Comparison of ENCODE assay signal across 14 mouse cellular contexts in the genomic region with DNA sequence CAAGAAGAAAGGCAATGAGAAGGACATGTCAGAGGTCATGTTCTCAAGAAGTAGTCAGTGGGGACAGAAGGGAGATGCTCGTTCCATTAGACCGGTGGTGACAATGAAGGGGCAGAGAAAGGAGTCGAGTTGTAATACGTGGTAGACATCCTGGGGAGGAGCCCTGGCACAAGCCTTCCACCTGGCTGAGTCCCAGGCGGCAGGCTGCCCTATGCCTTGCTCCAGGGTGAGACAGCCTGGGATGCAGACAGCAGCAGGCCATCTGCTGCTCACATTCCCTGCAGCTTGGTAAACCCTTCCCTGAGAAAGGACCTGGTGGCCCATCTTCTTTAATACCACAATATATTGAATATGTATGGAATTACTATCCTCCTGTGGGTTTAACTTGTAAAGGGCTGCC. TPM values are rescaled to one million over a fixed set of nuclear protein-coding genes. Genes with fewer than 3 reads are reported as not detected.
DNase-seq lines count a peak whose midpoint lies in the region; ATAC-seq and TF ChIP-seq lines count a peak whose summit lies in the region.
"Had no signal": no experiment of that assay in that cellular context is flagged by ENCODE, and none has a peak within 500 bp of the region (broad histone marks: within the 10 kb centered on the region; RNA-seq: fewer than 3 reads in every experiment).

No protein-coding gene starts in this region.

- H3K9ac ChIP-seq in forebrain, embryonic 14.5 days (ENCODE audit: low read length), result no peak overlapping the region
- H3K9ac ChIP-seq in forebrain, embryonic 12.5 days, result no peak overlapping the region
- H3K9ac ChIP-seq: embryonic facial prominence, embryonic 12.5 days; limb, embryonic 15.5 days had no signal

- no peak for TF ChIP-seq CTCF in brain, embryonic 14.5 days (IDR thresholded peaks at IDR 0.05; ENCODE audit: borderline replicate concordance, extremely low read depth, insufficient read depth, insufficient read length)

- no peaks in the 10 kb centered on the region for H3K36me3 ChIP-seq in forebrain, embryonic 14.5 days (ENCODE audit: control insufficient read depth, insufficient read depth, low read length)
- no peaks in the 10 kb centered on the region for H3K36me3 ChIP-seq in forebrain, embryonic 12.5 days (replicated peaks)
- H3K36me3 ChIP-seq: embryonic facial prominence, embryonic 12.5 days; limb, embryonic 15.5 days had no signal

- no peaks in the 10 kb centered on the region for H3K27me3 ChIP-seq in forebrain, embryonic 14.5 days (replicated peaks; ENCODE audit: control insufficient read depth, insufficient read depth, low read length)
- H3K27me3 ChIP-seq in forebrain, embryonic 12.5 days, result no peaks in the 10 kb centered on the region
- H3K27me3 ChIP-seq: embryonic facial prominence, embryonic 12.5 days; limb, embryonic 15.5 days had no signal

- H3K27ac ChIP-seq in forebrain, embryonic 14.5 days (ENCODE audit: low read depth, low read length), result 0 out of 2 replicates have a peak overlapping the region, but pooled peaks have one; percentile 33
- no peak overlapping the region for H3K27ac ChIP-seq in forebrain, embryonic 12.5 days
- H3K27ac ChIP-seq: embryonic facial prominence, embryonic 12.5 days; left cerebral cortex, adult 2 months; limb, embryonic 15.5 days; macrophage had no signal

- ATAC-seq in forebrain, embryonic 14.5 days, result peak; percentile 85
- no peak for ATAC-seq in forebrain, embryonic 12.5 days (ENCODE audit: low FRiP score)

- H3K4me1 ChIP-seq in forebrain, embryonic 14.5 days (ENCODE audit: control insufficient read depth, insufficient read depth, low read length), result peaks cover 14% of the 10 kb centered on the region
- H3K4me1 ChIP-seq in forebrain, embryonic 12.5 days, result peaks cover 13% of the 10 kb centered on the region
- H3K4me1 ChIP-seq: embryonic facial prominence, embryonic 12.5 days had no signal

- TF ChIP-seq POLR2A in brain, embryonic 14.5 days (IDR thresholded peaks at IDR 0.05; ENCODE audit: borderline replicate concordance, extremely low read depth, insufficient read depth, insufficient read length, poor library complexity, severe bottlenecking), result no peak

- no peak overlapping the region for H3K4me2 ChIP-seq in forebrain, embryonic 14.5 days (ENCODE audit: low read length)
- H3K4me2 ChIP-seq in forebrain, embryonic 12.5 days, result no peak overlapping the region
- H3K4me2 ChIP-seq: embryonic facial prominence, embryonic 12.5 days; limb, embryonic 15.5 days had no signal

- 29% methylated on average over 5 of the region's 5 CpGs for WGBS in forebrain, embryonic 14.5 days
- 42% methylated on average over 5 of the region's 5 CpGs for WGBS in forebrain, embryonic 12.5 days

- H3K9me3 ChIP-seq in forebrain, embryonic 14.5 days (replicated peaks; ENCODE audit: control insufficient read depth, low read length), result no peaks in the 10 kb centered on the region
- no peaks in the 10 kb centered on the region for H3K9me3 ChIP-seq in forebrain, embryonic 12.5 days
- H3K9me3 ChIP-seq: embryonic facial prominence, embryonic 12.5 days; limb, embryonic 15.5 days had no signal

- no peak overlapping the region for H3K4me3 ChIP-seq in forebrain, embryonic 14.5 days (ENCODE audit: low read depth, low read length)
- no peak overlapping the region for H3K4me3 ChIP-seq in forebrain, embryonic 12.5 days (replicated peaks)
- H3K4me3 ChIP-seq: embryonic facial prominence, embryonic 12.5 days; left cerebral cortex, adult 2 months; limb, embryonic 15.5 days had no signal

- DNase-seq in forebrain, embryonic 14.5 days (ENCODE audit: low spot score), result peak; percentile 52
- peak; percentile 46 to 67 for DNase-seq in layer of hippocampus, postnatal 10 days (ENCODE audit: low spot score in 2 of 2)
- DNase-seq in layer of hippocampus, adult 11-12 months (ENCODE audit: low spot score), result no peak
- peak; percentile 78 for DNase-seq in brain, embryonic 14.5 days (ENCODE audit: low read depth)
- DNase-seq in cerebellum, postnatal 14 days, result peak; percentile 94 to 97
- DNase-seq in testis, postnatal 10 days (ENCODE audit: low spot score), result no peak
- DNase-seq in adrenal gland, adult 18-20 months (ENCODE audit: low spot score in 2 of 2), result no peak
- DNase-seq: adrenal gland, postnatal 10 days; lung, adult 2 months had no signal

RNA-seq across cellular contexts. Expression of a gene that starts 22.6 kb away (rescaled TPM):
- polyA plus RNA-seq in forebrain, embryonic 14.5 days (2014; fragmentation: Nextera tagmentation; extraction: Ambion mirVana), result 36.6 and 38.1 TPM in 2 replicates
- polyA plus RNA-seq in forebrain, embryonic 12.5 days (2016; fragmentation: Nextera tagmentation; extraction: Ambion mirVana), result 36.6 and 39.0 TPM in 2 replicates
- 10 to 100 TPM; 45.9 to 56.6 TPM for total RNA-seq in layer of hippocampus, postnatal 10 days (2021)
- polyA plus RNA-seq in brain, embryonic 14.5 days (2012; rRNA removed), result 20.4 and 26.1 TPM in 2 replicates
- 10 to 100 TPM; 25.9 to 33.2 TPM for total RNA-seq in adrenal gland, adult 18-20 months (2021)

Comparison
In these comparisons a context has a peak if more than half of its experiments do, and no peak if none do; other contexts are left out.
1. DNase-seq: peak in forebrain, embryonic 14.5 days (single experiment), layer of hippocampus, postnatal 10 days (2 of 2), brain, embryonic 14.5 days (single experiment) and cerebellum, postnatal 14 days (2 of 2); none in layer of hippocampus, adult 11-12 months (single experiment), testis, postnatal 10 days (single experiment) and adrenal gland, adult 18-20 months (0 of 2).